Mouse (Mus musculus) MEL-GATA-1-ER (cell line): Measurements from ENCODE around the gene Itga9.

Experiments
- DNase-seq: peaks from one replicate; pipeline ENCODE4 v3.0.0-alpha.2; 2012; ENCODE audit warnings: low read depth; ENCODE audit errors: extremely low read depth

The Itga9 gene

GRCm38 (mm10) chr9:118814461-118814860 lies 208.0 kb downstream of the Itga9 start:
- no peak for DNase-seq

GRCm38 (mm10) chr9:118815543-118815942 lies 209.1 kb downstream of the Itga9 start:
- no peak for DNase-seq

- no peak for DNase-seq
Observed at GRCm38 (mm10) chr9:118818508-118818907, 212.0 kb downstream of the Itga9 start.

GRCm38 (mm10) chr9:118821220-118822185 lies 215.0 kb downstream of the Itga9 start:
- DNase-seq = no peak

GRCm38 (mm10) chr9:118822186-118822555 lies 215.7 kb downstream of the Itga9 start:
- no peak for DNase-seq

- DNase-seq = no peak
Observed at GRCm38 (mm10) chr9:118822581-118822980, 216.1 kb downstream of the Itga9 start.

GRCm38 (mm10) chr9:118831080-118831479 lies 224.6 kb downstream of the Itga9 start:
- no peak for DNase-seq

- DNase-seq = no peak
Observed at GRCm38 (mm10) chr9:118832533-118832932, 226.0 kb downstream of the Itga9 start.

GRCm38 (mm10) chr9:118833413-118833812 lies 226.9 kb downstream of the Itga9 start:
- DNase-seq = no peak

- no peak for DNase-seq
Observed at GRCm38 (mm10) chr9:118838910-118839667, 232.6 kb downstream of the Itga9 start.

- DNase-seq = no peak
Observed at GRCm38 (mm10) chr9:118841247-118841646, 234.8 kb downstream of the Itga9 start.

- DNase-seq = no peak
Observed at GRCm38 (mm10) chr9:118841907-118842432, 235.5 kb downstream of the Itga9 start.

GRCm38 (mm10) chr9:118843711-118844110 lies 237.2 kb downstream of the Itga9 start:
- no peak for DNase-seq

GRCm38 (mm10) chr9:118845003-118845402 lies 238.5 kb downstream of the Itga9 start:
- no peak for DNase-seq

GRCm38 (mm10) chr9:118846766-118847165 lies 240.3 kb downstream of the Itga9 start:
- DNase-seq = no peak

- DNase-seq = no peak
Observed at GRCm38 (mm10) chr9:118856665-118857064, 250.2 kb downstream of the Itga9 start.

- DNase-seq = no peak
Observed at GRCm38 (mm10) chr9:118860613-118861141, 254.2 kb downstream of the Itga9 start.

GRCm38 (mm10) chr9:118862214-118862613 lies 255.7 kb downstream of the Itga9 start:
- no peak for DNase-seq

- DNase-seq = no peak
Observed at GRCm38 (mm10) chr9:118862852-118863260, 256.4 kb downstream of the Itga9 start.

GRCm38 (mm10) chr9:118863528-118863927 lies 257.0 kb downstream of the Itga9 start:
- no peak for DNase-seq

- DNase-seq = peak; percentile 36
Observed at GRCm38 (mm10) chr9:118866949-118867348, 260.5 kb downstream of the Itga9 start.

- DNase-seq = no peak
Observed at GRCm38 (mm10) chr9:118867851-118868250, 261.4 kb downstream of the Itga9 start.
